ENCODE assay signal across 21 mouse cellular contexts in the genomic region with DNA sequence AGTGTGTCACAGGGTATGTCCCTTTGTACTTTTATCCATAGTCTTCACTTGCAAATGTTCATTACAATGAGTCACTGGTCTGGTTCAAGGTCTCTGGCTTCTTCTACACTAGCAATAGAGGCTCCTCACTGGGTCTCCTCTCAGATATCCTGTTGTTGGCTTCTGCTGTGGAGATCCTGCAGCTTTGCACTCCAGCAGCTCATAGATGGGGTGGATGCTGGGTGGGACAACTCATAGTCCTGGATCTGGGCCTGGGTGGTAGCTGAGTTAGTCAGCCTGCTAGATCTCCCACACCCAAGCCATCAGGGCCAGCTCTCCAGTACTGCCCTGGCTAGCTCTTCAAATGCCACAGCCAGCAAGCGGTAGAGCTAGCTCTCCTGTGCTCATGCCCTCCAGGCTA. TPM values are rescaled to one million over a fixed set of nuclear protein-coding genes. Genes with fewer than 3 reads are reported as not detected.
DNase-seq lines count a peak whose midpoint lies in the region; ATAC-seq and TF ChIP-seq lines count a peak whose summit lies in the region.
"Had no signal": no experiment of that assay in that cellular context is flagged by ENCODE, and none has a peak within 500 bp of the region (broad histone marks: within the 10 kb centered on the region; RNA-seq: fewer than 3 reads in every experiment).

No protein-coding gene starts in this region.

- H3K27me3 ChIP-seq in lung, postnatal 0 days (replicated peaks; ENCODE audit: insufficient read depth, low read length) = no peaks in the 10 kb centered on the region
- no peaks in the 10 kb centered on the region for H3K27me3 ChIP-seq in forebrain, embryonic 15.5 days
- H3K27me3 ChIP-seq: CH12.LX; forebrain, embryonic 13.5 days; hindbrain, embryonic 15.5 days; intestine, embryonic 15.5 days; limb, embryonic 12.5 days; liver, embryonic 13.5 days had no signal

- DNase-seq in gastrocnemius, postnatal 25 days = peak; percentile 25
- no peak for DNase-seq in gastrocnemius, postnatal 4 days (ENCODE audit: low spot score in 2 of 2)
- peak; percentile 14 to 23 for DNase-seq in urinary bladder, postnatal 36 days (ENCODE audit: low spot score in 2 of 2)
- DNase-seq in urinary bladder, postnatal 25 days (ENCODE audit: low spot score) = no peak
- peak; percentile 56 for DNase-seq in lung, postnatal 0 days (ENCODE audit: low spot score)
- DNase-seq in spleen, postnatal 14 days (ENCODE audit: low spot score in 2 of 2) = no peak
- DNase-seq in c-Kit-positive CD71-positive TER-119-positive erythroid progenitor cells, embryonic 14.5 days (ENCODE audit: low spot score) = no peak
- DNase-seq: cerebellum, adult 9-10 months; heart, postnatal 4 days; kidney, adult 9 months; kidney, postnatal 36 days; liver, embryonic 13.5 days; right cerebral cortex, postnatal 4 days; thymus, adult 18-20 months; thymus, postnatal 4 days had no signal

- peak; percentile 83 for ATAC-seq in lung, postnatal 0 days
- no peak for ATAC-seq in forebrain, embryonic 15.5 days (replicated peaks)
- ATAC-seq: forebrain, embryonic 13.5 days; intestine, embryonic 15.5 days had no signal

- H3K4me2 ChIP-seq in lung, postnatal 0 days (replicated peaks; ENCODE audit: low read depth, low read length) = no peak overlapping the region
- no peak overlapping the region for H3K4me2 ChIP-seq in forebrain, embryonic 15.5 days (replicated peaks)
- H3K4me2 ChIP-seq: forebrain, embryonic 13.5 days; hindbrain, embryonic 15.5 days; intestine, embryonic 15.5 days; limb, embryonic 12.5 days; liver, embryonic 13.5 days had no signal

- H3K36me3 ChIP-seq in lung, postnatal 0 days (ENCODE audit: insufficient read depth, low read length) = peaks cover 5% of the 10 kb centered on the region
- peaks cover 43% of the 10 kb centered on the region for H3K36me3 ChIP-seq in forebrain, embryonic 15.5 days
- H3K36me3 ChIP-seq: intestine, embryonic 15.5 days had no signal

- no peak overlapping the region for H3K4me3 ChIP-seq in lung, postnatal 0 days (ENCODE audit: low read depth, low read length)
- no peak overlapping the region for H3K4me3 ChIP-seq in forebrain, embryonic 15.5 days
- H3K4me3 ChIP-seq: forebrain, embryonic 13.5 days; hindbrain, embryonic 15.5 days; intestine, embryonic 15.5 days; limb, embryonic 12.5 days; liver, embryonic 13.5 days had no signal

- 60% methylated on average over 1 of the region's 1 CpGs for WGBS in lung, postnatal 0 days
- WGBS in forebrain, embryonic 15.5 days = 100% methylated on average over 1 of the region's 1 CpGs

- H3K4me1 ChIP-seq in lung, postnatal 0 days (ENCODE audit: insufficient read depth, low read depth, low read length) = no peaks in the 10 kb centered on the region
- H3K4me1 ChIP-seq in forebrain, embryonic 15.5 days = no peaks in the 10 kb centered on the region
- H3K4me1 ChIP-seq: forebrain, embryonic 13.5 days; hindbrain, embryonic 15.5 days; intestine, embryonic 15.5 days; limb, embryonic 12.5 days; liver, embryonic 13.5 days had no signal

- TF ChIP-seq CTCF in lung, postnatal 0 days (IDR thresholded peaks at IDR 0.05) = no peak

- H3K27ac ChIP-seq in lung, postnatal 0 days (ENCODE audit: low read length) = no peak overlapping the region
- H3K27ac ChIP-seq in forebrain, embryonic 15.5 days (replicated peaks) = no peak overlapping the region
- H3K27ac ChIP-seq: forebrain, embryonic 13.5 days; hindbrain, embryonic 15.5 days; intestine, embryonic 15.5 days; limb, embryonic 12.5 days; liver, embryonic 13.5 days had no signal

- no peak overlapping the region for H3K9ac ChIP-seq in lung, postnatal 0 days (replicated peaks; ENCODE audit: low read depth)
- no peak overlapping the region for H3K9ac ChIP-seq in forebrain, embryonic 15.5 days (replicated peaks)
- H3K9ac ChIP-seq: forebrain, embryonic 13.5 days; hindbrain, embryonic 15.5 days; intestine, embryonic 15.5 days; limb, embryonic 12.5 days; liver, embryonic 13.5 days had no signal

- no peak for TF ChIP-seq EP300 in lung, postnatal 0 days (IDR thresholded peaks at IDR 0.05)

- no peaks in the 10 kb centered on the region for H3K9me3 ChIP-seq in lung, postnatal 0 days (ENCODE audit: low read length)
- H3K9me3 ChIP-seq in forebrain, embryonic 15.5 days = no peaks in the 10 kb centered on the region
- H3K9me3 ChIP-seq: forebrain, embryonic 13.5 days; hindbrain, embryonic 15.5 days; intestine, embryonic 15.5 days; limb, embryonic 12.5 days; liver, embryonic 13.5 days had no signal

RNA-seq across cellular contexts. Expression of a gene that starts 48.4 kb away (rescaled TPM):
- 1 to 10 TPM; 7.1 to 8.1 TPM for total RNA-seq in gastrocnemius, postnatal 25 days (2021)
- 10 to 100 TPM; 32.6 to 32.7 TPM for total RNA-seq in gastrocnemius, postnatal 4 days (2021)
- 11.5 and 12.4 TPM in 2 replicates for polyA plus RNA-seq in lung, postnatal 0 days (2015; fragmentation: Nextera tagmentation; extraction: Ambion mirVana)
- polyA plus RNA-seq in forebrain, embryonic 15.5 days (2015; fragmentation: Nextera tagmentation; extraction: Ambion mirVana) = 52.0 and 52.3 TPM in 2 replicates

Comparison
In these comparisons a context has a peak if more than half of its experiments do, and no peak if none do; other contexts are left out.
1. DNase-seq: peak in gastrocnemius, postnatal 25 days (single experiment), urinary bladder, postnatal 36 days (2 of 2) and lung, postnatal 0 days (single experiment); none in gastrocnemius, postnatal 4 days (0 of 2), urinary bladder, postnatal 25 days (single experiment), spleen, postnatal 14 days (0 of 2) and c-Kit-positive CD71-positive TER-119-positive erythroid progenitor cells, embryonic 14.5 days (single experiment).